7 mouse cellular contexts compared by ENCODE assay signal in the genomic region with DNA sequence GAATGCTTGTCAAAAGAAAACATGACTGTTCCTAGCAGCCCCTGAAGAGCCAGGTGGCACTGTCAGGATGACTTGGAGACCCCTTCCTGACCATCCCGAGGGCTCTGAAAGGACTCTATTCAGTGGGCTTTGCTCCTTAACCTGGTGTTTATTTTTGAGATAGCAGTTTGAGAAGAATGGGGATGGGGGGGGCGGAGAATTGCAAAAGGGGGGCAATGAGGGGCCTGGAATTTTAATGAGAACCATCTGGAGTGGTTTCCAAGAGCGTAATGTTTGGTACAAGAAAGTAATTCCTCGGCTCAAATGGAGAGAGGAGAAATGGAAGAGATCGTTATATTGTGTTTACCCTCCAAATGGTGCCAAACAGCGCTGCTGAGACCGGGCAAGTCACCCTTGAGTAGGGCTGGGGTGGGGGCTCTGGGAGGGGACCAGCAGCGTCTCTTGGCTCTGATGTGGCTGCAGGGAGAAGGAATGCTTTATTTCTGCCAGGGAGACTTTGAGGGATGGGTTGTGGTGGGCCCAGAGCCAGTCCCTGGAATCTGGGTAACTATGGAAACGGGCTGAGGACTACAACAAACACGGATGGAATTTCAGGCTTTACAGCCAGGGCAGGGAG. TPM values are rescaled to one million over a fixed set of nuclear protein-coding genes. Genes with fewer than 3 reads are reported as not detected.
DNase-seq lines count a peak whose midpoint lies in the region; ATAC-seq and TF ChIP-seq lines count a peak whose summit lies in the region.

No protein-coding gene starts in this region.

- no peak for TF ChIP-seq CTCF in hindbrain, postnatal 0 days (IDR thresholded peaks at IDR 0.05; ENCODE audit: low read depth)

- peak overlapping the region; percentile 39 for H3K4me2 ChIP-seq in hindbrain, postnatal 0 days (ENCODE audit: low read depth, low read length)
- no peak overlapping the region for H3K4me2 ChIP-seq in liver, embryonic 12.5 days
- H3K4me2 ChIP-seq in neural tube, embryonic 13.5 days, result peak overlapping the region; percentile 36

- H3K27me3 ChIP-seq in hindbrain, postnatal 0 days (ENCODE audit: insufficient read depth, low read length), result no peaks in the 10 kb centered on the region
- H3K27me3 ChIP-seq in liver, embryonic 12.5 days (replicated peaks), result peaks cover 4% of the 10 kb centered on the region; the same call in 1 of the 2 replicates
- H3K27me3 ChIP-seq in neural tube, embryonic 13.5 days, result no peaks in the 10 kb centered on the region

- DNase-seq in adipocyte (ENCODE audit: low spot score), result peak; percentile 58
- DNase-seq in gastrocnemius, postnatal 25 days, result peak; percentile 84
- peak; percentile 87 for DNase-seq in hindbrain, postnatal 0 days (ENCODE audit: low spot score)
- no peak for DNase-seq in thymus, adult 18-20 months

- peaks cover 2% of the 10 kb centered on the region for H3K4me1 ChIP-seq in brown adipose tissue, adult 24 weeks (ENCODE audit: control insufficient read depth, insufficient read depth, insufficient read length, low read length)
- peaks cover 14% of the 10 kb centered on the region for H3K4me1 ChIP-seq in hindbrain, postnatal 0 days (ENCODE audit: insufficient read depth, low read length)
- H3K4me1 ChIP-seq in liver, embryonic 12.5 days, result no peaks in the 10 kb centered on the region; the same call in 1 of the 2 replicates
- peaks cover 34% of the 10 kb centered on the region for H3K4me1 ChIP-seq in neural tube, embryonic 13.5 days (replicated peaks)

- no peaks in the 10 kb centered on the region for H3K36me3 ChIP-seq in hindbrain, postnatal 0 days (ENCODE audit: insufficient read depth, low read length)
- no peaks in the 10 kb centered on the region for H3K36me3 ChIP-seq in liver, embryonic 12.5 days
- H3K36me3 ChIP-seq in neural tube, embryonic 13.5 days, result no peaks in the 10 kb centered on the region

- peak; percentile 92 for ATAC-seq in hindbrain, postnatal 0 days
- no peak for ATAC-seq in liver, embryonic 12.5 days
- peak; percentile 95 for ATAC-seq in neural tube, embryonic 13.5 days (ENCODE audit: low read depth)

- WGBS in hindbrain, postnatal 0 days, result 3% methylated on average over 10 of the region's 10 CpGs
- 43% methylated on average over 10 of the region's 10 CpGs for WGBS in liver, embryonic 12.5 days (ENCODE audit: insufficient replicate concordance)
- WGBS in neural tube, embryonic 13.5 days, result 3% methylated on average over 10 of the region's 10 CpGs

- H3K9ac ChIP-seq in hindbrain, postnatal 0 days (replicated peaks; ENCODE audit: low read length), result no peak overlapping the region
- H3K9ac ChIP-seq in liver, embryonic 12.5 days, result no peak overlapping the region
- H3K9ac ChIP-seq in neural tube, embryonic 13.5 days, result no peak overlapping the region

- peak overlapping the region; percentile 70 for H3K27ac ChIP-seq in brown adipose tissue, adult 24 weeks (replicated peaks; ENCODE audit: low read depth, low read length)
- H3K27ac ChIP-seq in hindbrain, postnatal 0 days, result 0 out of 2 replicates have a peak overlapping the region, but pooled peaks have one; percentile 12
- H3K27ac ChIP-seq in liver, embryonic 12.5 days, result peak overlapping the region; percentile 59; the same call in 1 of the 2 replicates
- peak overlapping the region; percentile 78 for H3K27ac ChIP-seq in neural tube, embryonic 13.5 days (replicated peaks)

- no peaks in the 10 kb centered on the region for H3K9me3 ChIP-seq in hindbrain, postnatal 0 days (ENCODE audit: low read length)
- H3K9me3 ChIP-seq in liver, embryonic 12.5 days (replicated peaks), result no peaks in the 10 kb centered on the region
- no peaks in the 10 kb centered on the region for H3K9me3 ChIP-seq in neural tube, embryonic 13.5 days

- no peak overlapping the region for H3K4me3 ChIP-seq in brown adipose tissue, adult 24 weeks (ENCODE audit: insufficient read depth, low read depth, low read length)
- H3K4me3 ChIP-seq in hindbrain, postnatal 0 days (ENCODE audit: low read length), result no peak overlapping the region
- no peak overlapping the region for H3K4me3 ChIP-seq in liver, embryonic 12.5 days
- H3K4me3 ChIP-seq in neural tube, embryonic 13.5 days, result no peak overlapping the region

RNA-seq across cellular contexts. Expression of a gene that starts 17.3 kb away (rescaled TPM):
- 39.6 and 41.8 TPM in 2 replicates for polyA plus RNA-seq in brown adipose tissue, adult 24 weeks (2012; ENCODE audit: insufficient read depth, insufficient read length, missing spikeins)
- 10 to 100 TPM; 19.1 to 22.4 TPM for total RNA-seq in gastrocnemius, postnatal 25 days (2021)
- total RNA-seq in hindbrain, postnatal 0 days (2014; rRNA removed), result 6.0 and 15.3 TPM in 2 replicates
- polyA plus RNA-seq in hindbrain, postnatal 0 days (2015; fragmentation: Nextera tagmentation; extraction: Ambion mirVana), result 33.7 and 37.7 TPM in 2 replicates
- polyA plus RNA-seq in liver, embryonic 12.5 days (2016; fragmentation: Nextera tagmentation; extraction: Ambion mirVana), result 33.3 and 33.6 TPM in 2 replicates
- 38.9 and 45.6 TPM in 2 replicates for polyA plus RNA-seq in neural tube, embryonic 13.5 days (2015; fragmentation: Nextera tagmentation; extraction: Ambion mirVana)

RNA-seq across cellular contexts. Expression of a gene that starts 17.5 kb away (rescaled TPM):
- 362 and 412 TPM in 2 replicates for polyA plus RNA-seq in brown adipose tissue, adult 24 weeks (2012; ENCODE audit: insufficient read depth, insufficient read length, missing spikeins)
- total RNA-seq in gastrocnemius, postnatal 25 days (2021), result 100 to 1,000 TPM; 186 to 188 TPM
- 14.3 and 22.0 TPM in 2 replicates for total RNA-seq in hindbrain, postnatal 0 days (2014; rRNA removed)
- 170 and 191 TPM in 2 replicates for polyA plus RNA-seq in hindbrain, postnatal 0 days (2015; fragmentation: Nextera tagmentation; extraction: Ambion mirVana)
- 105 and 120 TPM in 2 replicates for polyA plus RNA-seq in liver, embryonic 12.5 days (2016; fragmentation: Nextera tagmentation; extraction: Ambion mirVana)
- 174 TPM in 2 replicates for polyA plus RNA-seq in neural tube, embryonic 13.5 days (2015; fragmentation: Nextera tagmentation; extraction: Ambion mirVana)

Comparison
In these comparisons a context has a peak if more than half of its experiments do, and no peak if none do; other contexts are left out.
1. DNase-seq: peak in adipocyte (single experiment), gastrocnemius, postnatal 25 days (single experiment) and hindbrain, postnatal 0 days (single experiment); none in thymus, adult 18-20 months (0 of 2).
2. H3K27ac ChIP-seq: peak in every context shown above with its lines; median percentile 78 in neural tube, embryonic 13.5 days; 70 in brown adipose tissue, adult 24 weeks; 59 in liver, embryonic 12.5 days; 12 in hindbrain, postnatal 0 days.